Mouse (Mus musculus) testis, adult 2 months (tissue): ENCODE measurements around the gene Emx2. TPM values are rescaled to one million over a fixed set of nuclear protein-coding genes. Genes with fewer than 3 reads are reported as not detected.

Source experiments
- H3K27ac ChIP-seq: fragments of 200-500 bp; 2 replicates; pipeline ENCODE4 v1.5.1; 2012; ENCODE audit warnings: low read depth, low read length; ENCODE audit not compliant: control insufficient read depth, insufficient read depth
- H3K27me3 ChIP-seq: fragments of 200-500 bp; 2 replicates; pipeline ENCODE4 v1.6.1; 2012; ENCODE audit warnings: mild to moderate bottlenecking, low read length, moderate library complexity; ENCODE audit not compliant: control insufficient read depth, insufficient read depth
- H3K36me3 ChIP-seq: fragments of 200-500 bp; 2 replicates; pipeline ENCODE4 v1.6.1; 2012; ENCODE audit warnings: mild to moderate bottlenecking, low read length; ENCODE audit not compliant: control insufficient read depth, insufficient read depth
- H3K4me1 ChIP-seq: fragments of 200-500 bp; 2 replicates; pipeline ENCODE4 v1.6.1; 2012; ENCODE audit warnings: low read length; ENCODE audit not compliant: control insufficient read depth, insufficient read depth
- H3K4me3 ChIP-seq: fragments of 200-500 bp; 2 replicates; pipeline ENCODE4 v1.5.1; 2012; ENCODE audit warnings: low read depth, mild to moderate bottlenecking, low read length, moderate library complexity, mixed read lengths; ENCODE audit not compliant: control insufficient read depth
- CTCF ChIP-seq: fragments of 200-500 bp; IDR thresholded peaks from 2 replicates; pipeline ENCODE4 v1.5.1; 2012; ENCODE audit warnings: low read depth, mild to moderate bottlenecking, inconsistent platforms, low read length, moderate library complexity; ENCODE audit not compliant: control insufficient read depth, insufficient read depth, insufficient replicate concordance
- POLR2A ChIP-seq: fragments of 200-500 bp; IDR thresholded peaks from 2 replicates; pipeline ENCODE4 v1.6.1; 2012; ENCODE audit warnings: low read depth, mild to moderate bottlenecking, inconsistent platforms, low read length, moderate library complexity; ENCODE audit not compliant: control insufficient read depth
- polyA plus RNA-seq: library from polyadenylated mRNA; depleted of rRNA; stranded (reverse); fragments of >200 nt; gene quantifications from 2 replicates; pipeline ENCODE4 v1.2.3, GENCODE M21; 2012

The Emx2 gene
- polyA plus RNA-seq, 1 experiment = 1.7 TPM

DNA sequence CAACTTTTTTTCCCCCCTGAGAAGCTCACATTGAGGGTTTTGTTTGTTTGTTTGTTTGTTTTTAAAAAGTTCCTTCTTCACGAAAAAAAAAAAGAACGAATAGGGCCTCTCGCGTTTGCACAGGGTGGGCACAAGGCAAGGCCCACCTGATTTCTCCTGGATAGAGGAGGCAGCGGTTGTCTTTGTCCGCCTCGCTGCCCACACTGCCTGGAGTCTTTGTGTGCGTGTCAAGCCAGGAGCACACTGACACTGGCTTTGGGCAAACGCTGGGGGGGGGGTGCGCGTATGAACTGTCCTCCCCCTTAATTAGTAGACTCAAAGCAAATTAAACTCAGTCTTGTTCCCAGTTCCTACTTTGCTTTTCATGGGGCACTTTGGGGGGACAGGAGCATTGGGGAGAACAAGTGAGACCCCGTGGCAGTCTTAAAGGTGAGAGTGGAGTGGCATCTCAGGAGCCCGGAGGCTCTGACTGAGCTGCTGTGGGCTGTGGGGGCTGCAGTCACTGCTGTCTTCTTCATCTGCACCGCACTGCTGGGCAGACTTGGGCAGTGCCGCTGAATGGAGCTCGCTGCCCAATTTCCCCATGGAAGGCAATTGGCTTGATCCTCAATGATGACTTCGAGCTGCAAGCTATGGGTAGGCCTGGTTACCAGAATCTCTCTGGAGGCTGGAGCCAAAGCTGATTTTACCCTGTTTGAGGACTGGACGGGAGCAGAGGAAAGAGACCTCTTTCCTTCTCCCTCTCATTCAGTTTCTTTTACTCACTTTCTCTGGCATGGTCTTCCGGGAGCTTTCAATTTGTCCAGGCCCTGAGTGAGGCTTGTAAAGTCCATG lies 4.5 kb downstream of the Emx2 start:
- TF ChIP-seq CTCF (no peak), POLR2A (no peak)
- H3K4me1 ChIP-seq = peaks cover 25% of the 10 kb centered on the region
- H3K27me3 ChIP-seq = peaks cover 10% of the 10 kb centered on the region
- no peak overlapping the region for H3K4me3 ChIP-seq
- no peaks in the 10 kb centered on the region for H3K36me3 ChIP-seq
- no peak overlapping the region for H3K27ac ChIP-seq

DNA sequence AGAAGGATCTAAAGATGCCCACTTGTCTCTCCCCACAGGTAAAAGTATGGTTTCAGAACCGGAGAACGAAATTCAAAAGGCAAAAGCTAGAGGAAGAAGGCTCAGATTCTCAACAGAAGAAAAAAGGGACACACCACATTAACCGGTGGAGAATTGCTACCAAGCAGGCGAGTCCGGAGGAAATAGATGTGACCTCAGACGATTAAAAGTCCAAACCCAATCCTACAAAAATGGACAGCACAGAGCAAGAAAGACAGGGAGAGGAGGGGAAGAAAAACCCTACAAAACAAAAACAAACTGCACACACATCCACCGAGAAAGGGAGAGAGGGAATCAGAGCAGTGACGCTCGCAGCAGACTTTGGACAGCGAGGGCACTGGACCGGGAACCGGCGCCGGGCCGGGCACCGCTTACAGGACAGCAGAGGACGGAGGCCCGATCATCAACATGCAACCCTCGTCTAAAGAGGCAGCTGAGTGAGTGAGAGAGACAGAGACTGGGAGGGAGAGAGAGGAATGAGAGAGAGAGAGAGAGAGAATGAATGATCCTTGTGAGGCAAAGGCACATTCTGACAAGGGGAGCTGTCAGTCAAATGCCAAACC lies 5.8 kb downstream of the Emx2 start:
- H3K27ac ChIP-seq = no peak overlapping the region
- H3K36me3 ChIP-seq = no peaks in the 10 kb centered on the region
- TF ChIP-seq POLR2A (no peak), CTCF (no peak)
- H3K4me1 ChIP-seq = peaks cover 17% of the 10 kb centered on the region
- no peak overlapping the region for H3K4me3 ChIP-seq
- H3K27me3 ChIP-seq = peaks cover 10% of the 10 kb centered on the region

DNA sequence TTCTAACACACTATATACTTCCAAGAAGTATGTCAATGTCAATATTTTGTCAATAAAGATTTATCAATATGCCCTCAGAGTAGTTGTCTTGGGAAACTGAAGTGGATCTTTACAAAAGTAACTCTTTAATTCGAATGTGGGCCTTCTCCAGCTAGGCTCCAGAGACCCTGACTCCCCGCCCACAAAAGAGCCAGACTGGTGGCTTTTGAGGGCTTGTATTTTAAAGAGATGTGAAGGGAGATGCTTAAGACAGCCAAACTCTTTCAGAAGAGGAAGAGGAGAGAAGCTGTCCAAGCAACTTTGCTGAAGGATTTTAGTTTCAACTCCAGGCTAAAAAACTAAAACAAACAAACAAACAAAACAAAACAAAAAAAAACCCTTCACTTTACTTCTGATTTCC lies 7.1 kb downstream of the Emx2 start:
- Histone ChIP-seq H3K36me3 (no peaks in the 10 kb centered on the region), H3K27me3 (peaks cover 8% of the 10 kb centered on the region), H3K27ac (no peak overlapping the region), H3K4me1 (peaks cover 9% of the 10 kb centered on the region), H3K4me3 (no peak overlapping the region)
- TF ChIP-seq CTCF (no peak), POLR2A (no peak)

DNA sequence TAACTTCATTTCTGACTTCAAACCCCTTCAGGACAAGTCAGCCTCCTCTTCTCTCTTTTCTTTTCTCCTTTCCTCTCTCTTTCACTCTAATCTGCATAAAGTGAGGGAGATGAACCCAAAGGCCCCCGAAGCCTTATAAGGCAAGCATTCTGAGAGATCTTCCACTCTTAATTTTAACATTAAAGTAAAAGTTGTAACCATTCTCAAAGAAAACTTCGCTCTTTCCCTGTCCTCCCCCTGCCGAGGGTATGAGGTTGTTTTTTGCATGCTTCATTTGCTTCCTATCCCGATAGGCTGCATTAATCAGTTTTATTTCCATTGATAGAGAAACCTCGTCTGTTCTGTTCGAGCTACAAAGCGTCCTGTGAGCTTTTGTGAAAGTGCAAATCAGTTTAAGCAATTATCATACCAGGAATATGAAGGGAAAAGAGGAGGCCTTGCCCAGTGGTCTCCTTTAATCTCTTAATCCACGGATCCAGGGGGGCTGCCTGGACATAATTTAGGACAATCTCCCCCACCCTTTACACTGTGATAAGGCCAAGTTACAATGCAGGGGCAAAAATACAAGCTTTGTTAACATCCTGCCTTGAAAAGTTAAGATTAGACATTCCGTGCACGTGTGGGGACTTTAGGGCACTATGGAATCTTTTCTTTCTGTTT lies 7.7 kb downstream of the Emx2 start:
- peaks cover 9% of the 10 kb centered on the region for H3K4me1 ChIP-seq
- no peak for TF ChIP-seq POLR2A
- no peak for TF ChIP-seq CTCF
- peaks cover 6% of the 10 kb centered on the region for H3K27me3 ChIP-seq
- H3K4me3 ChIP-seq = no peak overlapping the region
- H3K27ac ChIP-seq = no peak overlapping the region
- no peaks in the 10 kb centered on the region for H3K36me3 ChIP-seq

DNA sequence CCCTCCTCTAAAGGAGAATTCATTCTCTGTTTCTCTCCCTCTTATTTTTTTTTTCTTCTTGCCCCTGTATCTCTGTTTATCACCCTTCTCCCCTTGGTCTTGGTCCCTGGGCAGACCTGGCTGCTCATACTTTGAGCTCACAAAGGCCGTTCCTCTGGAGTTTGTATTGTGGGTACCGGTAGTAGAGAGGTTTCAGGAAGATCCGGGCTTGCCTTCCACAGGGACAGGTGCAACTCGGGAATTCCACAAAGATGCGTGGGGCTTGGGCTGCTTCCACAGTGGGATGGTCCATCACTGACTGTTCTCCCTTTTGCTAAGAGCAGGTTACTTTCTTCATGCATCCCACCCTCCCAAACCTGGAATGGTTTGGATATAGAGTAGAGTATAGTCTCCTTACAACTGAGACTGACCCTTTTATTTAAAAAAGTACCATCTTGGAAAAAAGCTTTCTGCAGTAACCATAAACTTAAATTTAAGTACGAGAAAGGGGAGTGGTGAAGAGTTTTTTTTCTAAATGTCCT lies 8.3 kb downstream of the Emx2 start:
- H3K27me3 ChIP-seq = peaks cover 4% of the 10 kb centered on the region
- H3K4me1 ChIP-seq = peaks cover 7% of the 10 kb centered on the region
- no peak overlapping the region for H3K4me3 ChIP-seq
- TF ChIP-seq POLR2A (no peak), CTCF (no peak)
- H3K36me3 ChIP-seq = no peaks in the 10 kb centered on the region
- H3K27ac ChIP-seq = no peak overlapping the region

DNA sequence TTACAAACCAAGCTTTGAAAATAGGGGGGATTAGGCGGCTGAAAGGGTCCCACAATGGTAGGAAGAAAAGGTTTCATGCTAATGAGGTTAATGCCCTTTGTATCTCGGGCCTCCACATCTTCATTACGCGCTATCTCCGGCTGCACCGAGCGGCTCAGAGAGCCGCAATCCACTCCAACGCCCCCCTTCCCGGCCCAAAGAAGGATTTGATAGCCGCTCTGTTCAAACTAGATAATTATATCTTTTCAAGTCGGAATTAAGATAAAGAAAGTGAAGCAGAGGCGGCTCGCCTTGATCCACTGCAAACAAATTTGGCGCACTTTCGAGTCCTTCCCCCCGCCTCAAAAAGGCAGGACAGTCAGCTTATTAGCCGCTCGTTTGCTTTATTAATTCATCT lies 8.8 kb downstream of the Emx2 start:
- H3K27ac ChIP-seq = no peak overlapping the region
- H3K4me3 ChIP-seq = no peak overlapping the region
- no peaks in the 10 kb centered on the region for H3K36me3 ChIP-seq
- H3K4me1 ChIP-seq = peaks cover 3% of the 10 kb centered on the region
- TF ChIP-seq CTCF = no peak
- TF ChIP-seq POLR2A = no peak
- H3K27me3 ChIP-seq = peaks cover 3% of the 10 kb centered on the region

DNA sequence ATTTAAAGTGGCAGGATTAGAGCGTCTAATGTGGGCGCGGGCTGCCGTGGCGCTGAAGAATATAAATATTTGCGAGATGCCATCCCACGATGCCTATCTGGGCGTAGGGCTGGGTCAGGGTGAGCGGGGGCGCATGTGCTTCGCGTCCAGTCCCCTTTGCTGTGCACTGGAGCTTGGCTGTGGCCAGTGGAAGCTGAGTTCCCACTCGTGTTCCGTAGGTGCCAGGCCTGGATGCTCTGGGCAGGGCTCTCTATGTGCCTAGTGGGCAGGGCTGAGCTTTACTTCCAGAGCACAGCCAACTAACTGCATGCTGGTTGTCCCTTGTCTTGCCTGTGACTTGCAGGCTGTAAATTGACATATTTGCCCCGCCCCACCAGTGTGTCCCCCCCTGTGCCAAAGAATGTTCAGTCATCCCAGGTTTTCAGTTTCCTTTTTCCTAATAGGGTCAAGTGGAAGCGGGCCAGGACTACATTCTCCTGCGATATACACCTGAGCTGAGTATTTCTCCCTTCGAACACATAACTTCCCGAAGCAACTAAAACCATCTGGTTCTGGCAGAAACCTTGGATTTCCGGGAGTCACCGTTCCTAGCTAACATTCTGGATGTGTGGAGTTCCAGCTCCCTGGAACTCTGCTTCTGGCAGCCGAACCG lies 9.4 kb downstream of the Emx2 start:
- no peak overlapping the region for H3K4me3 ChIP-seq
- no peak overlapping the region for H3K27ac ChIP-seq
- TF ChIP-seq CTCF (no peak), POLR2A (no peak)
- H3K27me3 ChIP-seq = peaks cover 2% of the 10 kb centered on the region; the same call in 1 of the 2 replicates
- H3K36me3 ChIP-seq = no peaks in the 10 kb centered on the region
- peaks cover 3% of the 10 kb centered on the region for H3K4me1 ChIP-seq
